Mouse (Mus musculus) brain, embryonic 18.5 days (tissue): Measurements from ENCODE around the gene Stk39.

Experiments
- DNase-seq: peaks from one replicate; pipeline ENCODE4 v3.0.0-alpha.2; 2012; ENCODE audit warnings: low read depth, low spot score

Gene Stk39

GRCm38 (mm10) chr2:68421002-68421401 is 51.1 kb downstream of the Stk39 start:
- no peak for DNase-seq

GRCm38 (mm10) chr2:68420223-68420622 is 51.8 kb downstream of the Stk39 start:
- DNase-seq = no peak

- no peak for DNase-seq
Observed at GRCm38 (mm10) chr2:68419746-68420145, 52.3 kb downstream of the Stk39 start.

- DNase-seq = no peak
Observed at GRCm38 (mm10) chr2:68419165-68419564, 52.9 kb downstream of the Stk39 start.

- no peak for DNase-seq
Observed at GRCm38 (mm10) chr2:68417081-68417480, 55.0 kb downstream of the Stk39 start.

GRCm38 (mm10) chr2:68415691-68416090 is 56.4 kb downstream of the Stk39 start:
- DNase-seq = no peak

GRCm38 (mm10) chr2:68412149-68412548 is 59.9 kb downstream of the Stk39 start:
- no peak for DNase-seq

- no peak for DNase-seq
Observed at GRCm38 (mm10) chr2:68411201-68411600, 60.9 kb downstream of the Stk39 start.

- no peak for DNase-seq
Observed at GRCm38 (mm10) chr2:68409640-68410215, 62.3 kb downstream of the Stk39 start.

- DNase-seq = no peak
Observed at GRCm38 (mm10) chr2:68408271-68408980, 63.6 kb downstream of the Stk39 start.

GRCm38 (mm10) chr2:68407179-68407950 is 64.7 kb downstream of the Stk39 start:
- no peak for DNase-seq

- no peak for DNase-seq
Observed at GRCm38 (mm10) chr2:68406571-68407074, 65.4 kb downstream of the Stk39 start.

- DNase-seq = no peak
Observed at GRCm38 (mm10) chr2:68405163-68405715, 66.8 kb downstream of the Stk39 start.

- DNase-seq = no peak
Observed at GRCm38 (mm10) chr2:68404274-68405162, 67.5 kb downstream of the Stk39 start.

GRCm38 (mm10) chr2:68393611-68394549 is 78.2 kb downstream of the Stk39 start:
- DNase-seq = no peak

GRCm38 (mm10) chr2:68387824-68388582 is 84.1 kb downstream of the Stk39 start:
- DNase-seq = no peak

GRCm38 (mm10) chr2:68386313-68386863 is 85.7 kb downstream of the Stk39 start:
- no peak for DNase-seq

GRCm38 (mm10) chr2:68385654-68386312 is 86.3 kb downstream of the Stk39 start:
- no peak for DNase-seq
